In the genomic region with DNA sequence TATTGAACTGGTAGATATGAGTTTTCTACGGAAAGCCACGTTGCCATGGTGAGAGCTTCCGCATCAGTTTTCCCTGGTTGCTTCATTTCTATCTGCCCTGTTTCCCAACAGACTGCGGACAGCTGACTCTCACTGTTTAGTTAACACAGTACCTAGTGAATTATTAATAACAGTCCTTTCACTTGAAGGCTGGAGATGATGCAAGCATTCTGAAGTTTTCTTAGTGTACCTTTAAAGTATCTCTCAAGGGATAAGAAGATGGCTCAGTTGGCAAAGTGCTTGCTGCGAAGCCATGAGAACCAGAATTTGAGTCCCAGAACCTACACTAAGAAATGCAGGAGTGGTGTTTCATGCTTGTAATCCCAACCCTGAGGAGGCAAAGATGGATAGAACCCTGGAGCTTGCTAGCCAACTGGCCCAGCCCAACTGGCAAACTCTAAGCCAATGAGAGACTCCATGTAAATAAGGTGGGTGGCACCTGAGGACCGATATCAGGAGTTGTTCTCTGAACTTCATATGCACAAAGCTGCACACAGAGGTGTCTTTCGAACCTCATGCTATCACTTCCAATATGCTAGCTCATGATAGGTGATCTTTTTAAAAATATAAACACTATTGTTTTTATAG, we compare ENCODE assay signal across 16 mouse cellular contexts. TPM values are rescaled to one million over a fixed set of nuclear protein-coding genes. Genes with fewer than 3 reads are reported as not detected.
DNase-seq lines count a peak whose midpoint lies in the region; ATAC-seq and TF ChIP-seq lines count a peak whose summit lies in the region.
"Had no signal": no experiment of that assay in that cellular context is flagged by ENCODE, and none has a peak within 500 bp of the region (broad histone marks: within the 10 kb centered on the region; RNA-seq: fewer than 3 reads in every experiment).

No protein-coding gene starts in this region.

- no peak overlapping the region for H3K9ac ChIP-seq in intestine, embryonic 16.5 days (ENCODE audit: low read depth, low read length)
- H3K9ac ChIP-seq: limb, embryonic 15.5 days had no signal

- no peak overlapping the region for H3K4me2 ChIP-seq in intestine, embryonic 16.5 days (ENCODE audit: low read depth, low read length)
- H3K4me2 ChIP-seq: heart, embryonic 11.5 days; limb, embryonic 15.5 days had no signal

- intact Hi-C loops in left cerebral cortex, postnatal 10 days (cut with DNase I) = no loop called here

- no peaks in the 10 kb centered on the region for H3K27me3 ChIP-seq in intestine, embryonic 16.5 days (replicated peaks; ENCODE audit: control insufficient read depth, insufficient read depth, low read length)
- H3K27me3 ChIP-seq: CH12.LX; limb, embryonic 15.5 days had no signal

- 64% methylated on average over 7 of the region's 7 CpGs for whole genome bisulfite sequencing in lung, adult 2 months
- 50% methylated on average over 7 of the region's 7 CpGs for WGBS in intestine, embryonic 16.5 days

- H3K4me3 ChIP-seq in lung, adult 2 months (replicated peaks; ENCODE audit: extremely low read depth, low read depth, low read length) = no peak overlapping the region
- no peak overlapping the region for H3K4me3 ChIP-seq in intestine, embryonic 16.5 days (ENCODE audit: low read length)
- H3K4me3 ChIP-seq: embryonic facial prominence, embryonic 10.5 days; limb, embryonic 15.5 days had no signal

- H3K36me3 ChIP-seq in intestine, embryonic 16.5 days (ENCODE audit: control insufficient read depth, insufficient read depth, low read length) = no peaks in the 10 kb centered on the region
- H3K36me3 ChIP-seq: embryonic facial prominence, embryonic 10.5 days; limb, embryonic 15.5 days had no signal

- peak; percentile 66 for ATAC-seq in intestine, embryonic 16.5 days
- ATAC-seq in megakaryocyte progenitor cell, adult 5-6 weeks (replicated peaks; ENCODE audit: poor library complexity) = no peak

- no peak overlapping the region for H3K27ac ChIP-seq in intestine, embryonic 16.5 days (ENCODE audit: low read length)
- H3K27ac ChIP-seq: embryonic facial prominence, embryonic 10.5 days; limb, embryonic 15.5 days had no signal

- no peak for TF ChIP-seq CTCF in lung, adult 2 months (IDR thresholded peaks at IDR 0.05; ENCODE audit: insufficient read depth, low read length)

- DNase-seq in lung, postnatal 36 days = peak; percentile 39
- DNase-seq in lung, adult 2 months = no peak
- DNase-seq in kidney, postnatal 25 days = peak; percentile 42 to 56
- peak; percentile 4 for DNase-seq in yolk sac, embryonic 10.5 days (ENCODE audit: low spot score)
- DNase-seq in left cerebral cortex, postnatal 10 days (ENCODE audit: extremely low spot score in 1 of 2, low spot score in 2 of 2) = no peak
- DNase-seq: adrenal gland, adult 2 months; cerebellum, adult 9-10 months; gastrocnemius, postnatal 10 days; heart, postnatal 36 days had no signal

- no peaks in the 10 kb centered on the region for H3K9me3 ChIP-seq in intestine, embryonic 16.5 days (ENCODE audit: control insufficient read depth, low read length)
- H3K9me3 ChIP-seq: embryonic facial prominence, embryonic 10.5 days; limb, embryonic 15.5 days had no signal

- TF ChIP-seq POLR2A in lung, adult 2 months (IDR thresholded peaks at IDR 0.05; ENCODE audit: borderline replicate concordance, extremely low read depth, low read depth, low read length) = no peak

- no peaks in the 10 kb centered on the region for H3K4me1 ChIP-seq in lung, adult 2 months (ENCODE audit: control insufficient read depth, insufficient read depth, low read length)
- no peaks in the 10 kb centered on the region for H3K4me1 ChIP-seq in intestine, embryonic 16.5 days (ENCODE audit: control insufficient read depth, insufficient read depth, low read length)
- H3K4me1 ChIP-seq: embryonic facial prominence, embryonic 10.5 days; limb, embryonic 15.5 days had no signal

RNA-seq across cellular contexts. Expression of a gene that starts 35.7 kb away (rescaled TPM):
- polyA plus RNA-seq in lung, adult 2 months (2012; rRNA removed) = 1.3 and 2.4 TPM in 2 replicates
- 0.10 and 0.29 TPM in 2 replicates for polyA plus RNA-seq in intestine, embryonic 16.5 days (2015; fragmentation: Nextera tagmentation; extraction: Ambion mirVana)
- not detected in 2 replicates for total RNA-seq in megakaryocyte progenitor cell, adult 5-6 weeks (2015)
- not detected in 2 replicates for total RNA-seq in megakaryocyte progenitor cell, adult 5-6 weeks (2017)
- total RNA-seq in left cerebral cortex, postnatal 10 days (2021) = not detected
- total RNA-seq: adrenal gland, adult 2 months; CH12.LX; neutrophil, adult 5-6 weeks had no signal
- polyA plus RNA-seq: adrenal gland, adult 2 months had no signal

Comparison
In these comparisons a context has a peak if more than half of its experiments do, and no peak if none do; other contexts are left out.
1. DNase-seq: peak in lung, postnatal 36 days (single experiment), kidney, postnatal 25 days (2 of 2) and yolk sac, embryonic 10.5 days (single experiment); none in lung, adult 2 months (single experiment) and left cerebral cortex, postnatal 10 days (0 of 2).